Mouse (Mus musculus): ENCODE data around the gene Itga1.

Itga1 gene

DNA sequence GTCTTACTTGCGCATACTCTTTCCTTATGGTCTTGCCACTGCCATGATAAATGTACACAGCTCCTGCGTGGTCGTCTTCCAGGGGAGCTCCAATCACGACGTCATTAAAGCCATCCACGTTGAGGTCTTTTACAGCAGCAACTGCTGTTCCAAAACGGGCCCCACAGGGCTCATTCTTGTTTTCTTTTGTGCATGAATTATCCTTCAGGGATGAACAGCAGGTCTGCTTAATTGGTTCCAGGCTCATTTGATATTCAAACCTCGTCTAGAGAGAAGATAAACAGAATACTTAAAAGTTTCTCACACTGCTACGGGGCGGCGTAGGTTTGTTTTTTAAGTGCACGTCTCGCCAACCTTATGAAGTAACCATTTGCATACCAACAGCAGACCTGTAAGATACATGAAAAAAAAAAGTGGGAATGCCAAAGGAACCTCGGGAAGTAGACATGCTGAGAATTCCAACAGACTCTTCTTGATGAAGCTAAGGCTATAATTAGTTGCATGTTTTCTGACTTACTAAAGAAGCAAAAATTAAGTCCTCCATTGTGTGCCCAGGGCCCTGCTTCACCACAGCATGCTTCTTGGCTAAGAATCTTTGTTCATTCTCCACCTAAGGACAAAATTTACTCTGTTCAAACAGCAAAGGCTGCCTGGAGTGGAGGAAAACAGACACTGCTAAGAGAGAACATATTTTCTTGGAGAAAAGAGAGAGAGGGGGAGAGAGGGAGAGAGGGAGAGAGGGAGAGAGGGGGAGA, 109.3 kb downstream of the Itga1 start:
- no peak for DNase-seq (ENCODE audit: extremely low read depth, low read depth)

DNA sequence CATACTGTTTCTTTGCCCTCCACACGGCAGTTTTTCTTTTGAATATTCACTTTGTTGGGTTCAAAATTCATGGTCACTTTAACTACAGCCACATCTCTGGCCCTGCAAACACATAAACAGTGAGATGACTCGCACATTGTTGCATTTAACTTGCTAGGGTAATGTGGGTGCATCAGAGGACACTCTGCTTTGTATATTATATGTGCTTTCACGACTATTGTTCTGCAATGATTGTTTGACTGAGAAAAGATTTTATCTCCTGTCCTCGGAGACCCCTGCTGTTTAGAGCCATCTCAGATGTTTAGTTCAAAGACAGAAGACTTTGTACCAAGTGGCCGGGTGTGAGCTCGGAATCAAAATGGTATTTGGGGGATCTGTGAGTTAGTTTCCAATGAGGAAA, 114.1 kb downstream of the Itga1 start:
- DNase-seq (ENCODE audit: extremely low read depth, low read depth), result no peak

DNA sequence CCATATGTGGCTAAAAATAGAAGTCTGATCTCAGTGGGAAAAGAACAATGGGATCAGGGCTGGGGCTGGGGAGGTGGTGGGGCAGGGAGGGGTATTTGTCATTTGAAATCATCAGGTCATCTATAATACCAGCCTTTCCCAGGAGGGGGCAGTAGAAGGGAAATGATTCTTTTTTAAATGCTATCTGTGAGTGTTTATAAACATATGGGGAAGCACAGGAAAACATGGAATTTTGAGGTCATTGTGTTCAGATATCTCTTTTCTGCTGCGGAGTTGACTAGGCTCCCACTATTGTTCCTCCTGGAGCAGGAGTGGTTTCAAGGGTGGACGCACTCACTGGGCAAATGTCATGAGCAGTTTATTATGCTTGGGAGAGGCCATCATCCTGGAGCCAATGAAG, 114.6 kb downstream of the Itga1 start:
- DNase-seq (ENCODE audit: extremely low read depth, low read depth), result no peak

DNA sequence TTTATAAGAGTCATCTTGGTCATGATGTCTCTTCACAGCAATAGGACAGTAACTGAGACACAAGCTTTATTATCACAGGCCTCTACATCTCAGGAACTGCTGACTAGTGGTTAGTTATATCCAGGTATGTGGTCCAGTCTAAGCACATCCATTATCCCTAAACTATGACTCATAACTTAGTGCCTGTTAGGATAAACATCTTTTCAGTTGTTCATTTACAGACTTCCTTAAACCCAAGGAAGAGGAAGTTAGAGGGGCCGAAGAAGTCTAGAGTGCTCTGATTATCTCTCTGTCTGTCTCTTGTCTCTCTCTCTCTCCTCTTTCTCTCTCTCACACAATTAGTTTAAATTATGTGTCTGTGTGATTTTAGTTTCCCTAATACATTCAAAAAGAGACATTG, 117.1 kb downstream of the Itga1 start:
- peak; percentile 31 for DNase-seq (ENCODE audit: extremely low read depth, low read depth)

DNA sequence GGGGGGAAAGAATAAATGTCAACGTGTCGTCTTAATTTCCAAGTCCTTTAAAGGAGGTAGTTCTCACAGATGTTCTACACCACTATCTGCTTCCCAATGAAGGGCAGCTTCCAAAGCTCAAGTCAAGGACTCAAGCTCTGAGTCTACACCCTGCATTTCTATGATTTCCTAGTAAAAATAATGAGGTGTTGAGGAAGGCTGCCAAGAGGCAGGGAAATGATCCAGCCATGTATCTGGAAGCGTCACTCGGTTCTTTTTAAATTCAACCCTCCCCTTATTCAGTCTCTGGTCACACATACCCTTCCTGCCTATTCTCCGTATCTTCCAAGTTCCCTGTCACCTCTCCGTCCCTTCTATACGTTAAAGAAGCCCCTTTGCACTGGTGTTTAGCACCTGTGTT, 118.6 kb downstream of the Itga1 start:
- no peak for DNase-seq (ENCODE audit: extremely low read depth, low read depth)

DNA sequence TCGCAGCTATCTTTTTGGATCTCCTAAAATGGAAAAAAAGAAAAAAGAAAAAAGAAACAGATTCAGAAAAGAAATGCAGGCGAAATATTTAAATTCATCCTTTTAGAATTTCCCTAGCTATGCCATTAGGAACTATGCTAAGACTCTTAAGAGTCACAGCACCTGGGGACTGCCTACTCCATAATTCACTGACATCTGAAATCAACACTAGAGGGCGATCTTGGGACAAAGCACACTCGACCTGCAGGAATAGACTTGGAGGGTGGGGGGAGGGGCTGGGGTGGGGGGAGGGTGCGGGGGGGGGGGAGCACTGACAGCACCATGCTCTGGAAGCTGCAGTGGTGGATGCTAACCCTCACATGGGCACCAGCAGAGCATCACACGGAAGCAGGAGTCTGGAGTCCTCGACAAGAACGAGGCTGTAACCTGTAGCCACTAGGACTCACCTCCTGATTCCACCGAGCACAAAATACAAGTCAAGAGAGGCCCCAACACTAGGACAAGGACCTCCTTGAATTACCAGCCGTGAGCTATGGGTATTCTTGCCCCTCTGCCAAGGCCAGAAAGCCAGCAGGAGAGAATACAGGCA, 120.8 kb downstream of the Itga1 start:
- no peak for DNase-seq (ENCODE audit: extremely low read depth, low read depth)

DNA sequence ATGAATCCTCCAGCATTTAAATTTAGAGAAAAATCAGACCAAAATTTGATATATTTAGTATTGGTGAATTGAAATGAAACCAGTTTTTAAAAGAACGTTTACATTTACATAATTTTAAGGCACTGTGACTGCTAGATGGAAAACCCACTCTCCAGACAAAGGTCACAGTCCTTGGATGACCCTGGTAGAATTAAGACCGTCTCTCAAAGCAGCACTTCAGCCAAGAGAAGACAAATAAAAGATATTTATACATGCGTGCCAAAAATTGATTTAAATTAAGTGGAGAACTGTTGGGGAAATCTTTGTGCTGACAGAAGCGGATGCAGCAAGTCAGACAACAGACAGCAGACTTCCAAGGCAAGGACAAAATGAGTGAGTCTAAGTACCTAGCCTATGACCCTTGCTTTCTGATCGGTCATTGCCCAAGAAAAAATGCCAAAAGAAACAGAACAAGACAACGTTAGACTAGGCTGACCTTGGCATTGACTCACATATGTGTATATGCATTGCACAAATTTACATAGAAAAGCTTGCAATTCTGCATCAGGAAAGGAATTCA, 127.2 kb downstream of the Itga1 start:
- no peak for DNase-seq (ENCODE audit: extremely low read depth, low read depth)

DNA sequence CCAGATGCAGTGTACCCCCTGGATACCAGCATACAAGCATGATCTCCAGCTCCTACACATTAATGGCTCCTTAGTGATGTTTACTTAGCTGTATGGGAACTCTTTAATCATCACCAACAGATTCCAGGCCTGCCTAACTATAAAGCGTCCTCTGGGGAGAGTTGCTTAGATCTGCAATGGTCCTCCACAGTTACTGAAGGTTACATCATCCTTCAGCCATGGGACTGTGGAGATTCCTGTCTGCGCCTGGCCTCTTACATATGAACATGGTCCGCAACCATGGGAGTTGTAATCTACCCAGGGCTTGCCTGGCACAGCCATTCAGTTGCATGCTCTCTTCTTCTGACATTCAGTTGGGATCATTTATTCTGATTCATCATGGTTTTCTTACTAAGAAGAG, 129.9 kb downstream of the Itga1 start:
- DNase-seq (ENCODE audit: extremely low read depth, low read depth), result no peak

DNA sequence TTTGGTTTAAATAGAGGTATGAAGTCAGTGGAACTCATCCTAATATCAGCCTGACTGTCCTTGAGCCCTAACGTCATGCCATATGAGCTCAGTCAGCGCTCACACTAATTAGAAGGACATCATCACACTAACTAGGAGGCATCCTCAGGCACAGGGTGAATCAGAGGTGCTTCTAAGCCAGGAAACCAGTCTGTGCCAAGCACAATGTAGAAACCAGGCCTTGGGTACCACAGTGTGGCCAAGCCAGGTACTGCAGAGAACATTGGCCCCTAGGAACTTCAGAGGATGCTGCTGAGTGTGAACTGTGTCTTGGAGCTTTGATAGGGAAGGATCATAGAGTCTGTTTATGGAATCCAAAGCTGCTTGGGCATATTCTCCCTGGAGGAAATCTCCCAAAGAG, 137.5 kb downstream of the Itga1 start:
- DNase-seq (ENCODE audit: extremely low read depth, low read depth), result peak; percentile 22

DNA sequence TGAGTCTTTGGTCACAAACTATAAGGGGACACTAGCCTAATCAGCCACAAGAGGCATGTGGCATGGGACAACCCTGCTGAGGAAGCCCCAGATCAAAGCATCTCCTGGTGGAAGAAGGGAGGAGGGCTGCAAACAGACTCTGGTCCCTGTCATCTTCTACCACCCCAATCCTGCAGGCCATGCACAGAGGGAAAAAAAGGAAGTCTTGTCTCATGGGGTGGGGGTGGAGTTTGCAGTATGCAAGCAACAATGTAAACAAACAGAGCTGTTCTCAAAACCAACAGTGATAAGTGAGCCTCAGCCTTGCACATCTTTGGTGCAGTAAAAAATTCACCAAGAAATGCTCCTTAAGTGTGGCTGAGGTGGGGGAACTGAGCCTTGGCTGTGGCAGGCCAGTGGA, 147.2 kb downstream of the Itga1 start:
- DNase-seq (ENCODE audit: extremely low read depth, low read depth), result no peak

DNA sequence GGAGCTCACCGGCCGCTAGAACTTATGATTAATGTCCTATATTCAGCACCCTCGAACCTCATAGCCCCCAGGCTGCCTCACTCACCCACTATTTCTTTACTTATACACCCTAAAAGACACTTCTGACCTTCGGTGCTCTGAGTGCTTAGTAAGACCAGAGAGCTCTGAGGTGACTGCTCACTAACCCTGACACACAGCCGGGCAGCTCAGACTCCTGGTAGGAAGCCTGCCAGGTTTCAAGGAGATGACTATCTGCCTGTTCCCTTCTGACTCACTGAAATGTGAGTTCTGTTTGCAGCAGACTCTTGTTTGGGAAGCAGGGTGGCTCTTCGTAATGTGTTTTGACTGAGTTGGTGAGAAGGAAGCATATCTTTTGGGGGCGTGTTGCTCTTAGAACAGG, 168.2 kb downstream of the Itga1 start:
- no peak for DNase-seq (ENCODE audit: extremely low read depth, low read depth)

DNA sequence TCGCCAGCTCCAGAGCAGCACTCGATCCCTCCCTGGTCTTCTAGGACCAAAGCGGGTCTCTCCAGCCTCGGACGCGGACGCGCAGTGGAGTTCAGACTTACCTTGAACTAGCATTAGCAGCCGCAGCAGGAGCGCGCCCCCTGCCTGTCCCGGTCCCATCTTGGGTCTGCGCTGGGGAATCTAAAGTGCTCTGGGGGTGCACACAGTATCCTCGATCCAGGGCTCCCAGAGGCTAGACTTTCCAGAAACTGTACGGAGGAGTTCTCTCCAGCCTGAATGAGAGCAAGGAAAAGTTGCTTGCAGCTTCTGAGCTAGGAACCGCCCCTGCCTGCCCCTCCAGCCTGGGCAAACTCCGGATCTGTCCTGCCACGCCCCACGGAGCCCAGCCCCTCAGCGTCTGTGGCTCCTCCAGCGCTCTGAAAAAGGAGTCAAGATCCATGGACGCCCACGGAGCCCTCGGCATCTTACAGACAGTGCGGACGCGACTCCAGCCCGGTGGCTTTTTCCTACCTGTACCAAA, 169.9 kb downstream of the Itga1 start, which contains the start of gene Itga2:
Gene Itga2, minus strand, starts transcription at position 326 of the 520 bp plus-strand sequence.
- no peak for DNase-seq (ENCODE audit: extremely low read depth, low read depth)

DNA sequence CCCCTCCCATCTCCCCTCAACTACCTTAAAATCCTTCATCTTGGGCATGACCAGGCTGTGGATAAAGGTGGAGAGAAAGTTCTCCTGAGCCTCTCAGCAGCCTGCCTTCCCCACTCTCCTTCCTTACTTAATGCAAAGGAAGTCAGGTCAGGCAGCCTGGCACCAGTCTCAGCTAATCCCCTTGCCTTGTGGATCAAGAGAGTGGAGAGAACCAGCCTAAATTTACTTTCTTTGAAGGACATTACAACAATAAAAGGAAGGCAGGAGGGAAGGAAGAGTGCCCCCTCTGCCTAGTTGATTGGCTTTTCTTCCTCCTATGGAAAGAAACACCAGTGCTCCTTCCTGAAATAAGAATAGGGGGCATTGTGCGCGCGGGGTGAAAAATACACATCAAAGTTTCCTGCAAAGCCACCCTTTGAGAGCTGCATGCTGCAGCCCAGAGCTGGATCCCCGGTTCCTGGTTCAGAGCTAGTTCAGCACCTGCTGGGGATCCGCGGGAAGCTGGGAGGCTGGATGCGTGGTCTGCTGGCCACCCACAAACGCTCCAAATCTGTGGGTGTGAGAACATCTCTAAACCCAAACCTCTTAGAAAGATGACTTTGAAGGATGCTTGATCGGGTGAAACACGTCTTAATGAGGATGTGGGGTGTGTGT, 170.6 kb downstream of the Itga1 start:
- DNase-seq (ENCODE audit: extremely low read depth, low read depth), result no peak

DNA sequence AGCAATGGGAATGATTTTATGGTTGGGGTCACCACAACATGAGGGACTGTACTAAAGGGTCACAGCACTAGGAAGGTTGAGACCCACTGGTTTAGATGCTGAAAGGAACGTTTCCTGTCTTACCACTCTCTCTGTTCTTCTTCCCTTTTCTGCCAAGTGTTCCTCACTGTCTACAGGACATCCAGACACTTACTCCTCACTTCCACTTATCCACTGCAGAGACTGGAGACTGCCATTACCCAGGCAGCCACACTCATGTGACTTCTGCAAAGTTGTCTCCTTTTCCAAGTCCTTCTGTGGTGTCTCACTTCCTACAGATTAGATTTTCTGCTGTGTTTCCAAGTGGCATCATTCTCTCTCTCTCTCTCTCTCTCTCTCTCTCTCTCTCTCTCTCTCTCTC, 177.0 kb downstream of the Itga1 start:
- DNase-seq (ENCODE audit: extremely low read depth, low read depth), result no peak

DNA sequence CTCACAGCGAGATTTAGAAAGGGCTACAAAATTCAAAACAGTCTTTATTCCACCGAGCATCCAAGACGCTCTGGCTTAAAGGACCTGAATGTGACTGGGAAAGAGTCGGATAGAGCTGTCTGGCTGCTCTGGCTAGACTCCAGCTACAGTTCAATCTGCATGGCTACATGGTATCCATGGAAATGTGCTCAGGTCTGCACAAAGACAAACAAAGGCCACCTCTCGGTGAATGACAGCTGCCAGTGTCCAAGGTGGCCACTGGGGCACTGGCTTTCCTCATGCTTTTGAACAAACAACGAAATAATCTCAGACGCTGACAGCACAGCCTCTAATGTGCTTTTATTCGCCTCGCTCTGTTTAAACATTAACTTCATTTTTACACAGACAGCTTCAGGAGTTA, 178.4 kb downstream of the Itga1 start:
- DNase-seq (ENCODE audit: extremely low read depth, low read depth), result no peak

DNA sequence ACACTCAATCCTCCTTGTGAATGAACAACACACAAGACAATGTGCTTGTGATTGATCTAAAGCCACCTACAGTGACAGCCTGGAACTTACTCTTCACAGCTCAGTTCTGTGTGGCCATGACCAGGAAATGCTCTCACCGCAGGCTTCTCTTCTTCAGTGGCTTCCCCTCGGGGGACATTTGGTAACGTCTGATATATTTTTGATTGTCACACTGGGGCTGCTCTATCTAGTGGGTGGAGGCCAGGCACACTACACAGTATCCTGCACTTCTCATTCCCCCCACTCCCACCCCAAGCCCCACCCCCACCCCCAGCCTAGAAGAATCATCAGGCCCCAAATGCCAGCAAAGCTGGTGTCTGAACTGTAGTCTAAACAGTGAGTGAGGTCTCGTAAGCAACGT, 186.0 kb downstream of the Itga1 start:
- no peak for DNase-seq (ENCODE audit: extremely low read depth, low read depth)

DNA sequence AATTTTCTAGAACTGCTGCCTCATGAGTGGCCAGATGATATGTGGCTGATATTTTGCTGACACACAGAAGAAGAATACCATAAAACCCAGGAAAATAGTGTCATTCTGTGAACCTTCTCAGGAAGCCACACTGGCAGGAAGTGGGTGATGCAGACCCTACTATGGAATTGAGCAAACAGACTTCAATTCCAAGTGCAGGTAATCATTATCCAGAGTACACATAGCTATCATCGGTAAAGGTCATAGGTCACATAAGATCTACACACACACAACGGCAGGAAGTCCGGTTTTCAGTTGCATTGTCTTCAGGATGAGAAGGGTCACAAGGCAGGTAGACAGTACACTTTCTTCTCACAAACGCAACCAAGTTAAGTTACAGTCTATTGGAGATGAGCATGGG, 186.8 kb downstream of the Itga1 start:
- DNase-seq (ENCODE audit: extremely low read depth, low read depth), result no peak

DNA sequence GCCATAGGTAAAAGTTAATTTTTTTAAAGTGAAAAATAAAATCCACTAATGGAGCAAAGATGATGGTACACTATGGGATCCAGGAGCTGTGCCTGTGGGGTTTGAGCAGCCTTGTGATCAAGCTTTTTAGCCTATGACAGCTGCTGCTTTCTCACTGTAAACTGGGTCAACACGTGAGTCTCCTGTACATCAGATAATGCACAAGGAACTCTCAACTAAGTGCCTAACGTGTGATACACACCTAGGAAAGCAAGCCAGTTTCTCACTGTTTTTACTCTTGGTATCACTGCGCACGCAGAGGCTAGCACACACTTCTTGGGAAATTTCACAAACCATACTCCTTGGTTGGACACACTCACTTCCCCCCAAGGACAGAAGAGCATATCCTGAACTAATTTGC, 187.2 kb downstream of the Itga1 start:
- DNase-seq (ENCODE audit: extremely low read depth, low read depth), result no peak

DNA sequence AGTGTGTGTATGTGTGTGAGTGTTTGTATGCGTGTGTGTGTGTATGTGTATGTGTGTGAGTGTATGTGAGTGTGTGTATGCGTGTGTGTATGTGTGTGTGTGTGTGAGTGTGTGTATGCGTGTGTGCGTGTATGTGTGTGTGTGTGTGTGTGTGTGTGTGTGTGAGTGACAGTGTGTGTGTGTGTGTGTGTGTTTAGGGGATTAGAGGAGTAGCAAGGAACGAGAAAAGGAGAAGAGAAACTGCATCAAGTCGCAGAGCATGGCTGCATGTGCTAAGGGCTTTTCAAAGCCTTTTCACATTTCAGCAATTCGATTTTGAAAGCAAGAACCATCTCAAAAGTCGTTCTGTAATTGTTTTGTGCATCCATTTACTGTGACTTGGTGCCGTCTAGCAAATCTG, 191.1 kb downstream of the Itga1 start:
- no peak for DNase-seq (ENCODE audit: extremely low read depth, low read depth)

DNA sequence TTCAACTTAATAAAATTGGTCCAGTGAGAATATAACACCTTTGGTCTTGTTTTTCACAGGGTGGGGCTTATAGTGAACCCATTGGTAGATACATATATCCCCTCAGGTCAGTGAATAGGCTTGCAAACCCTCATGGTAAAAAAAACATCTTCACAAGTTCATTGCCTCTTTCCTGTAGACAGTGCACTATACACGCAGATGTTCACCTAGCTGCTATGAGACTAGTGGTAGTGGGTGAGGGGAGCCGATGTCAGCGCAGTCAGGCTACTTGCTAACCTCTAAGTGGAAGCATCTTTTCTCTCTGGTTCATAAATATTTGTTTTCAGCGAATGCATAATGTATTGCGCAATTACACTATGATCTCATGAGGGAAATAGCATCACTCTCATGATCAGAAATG, 192.2 kb downstream of the Itga1 start:
- no peak for DNase-seq (ENCODE audit: extremely low read depth, low read depth)

DNA sequence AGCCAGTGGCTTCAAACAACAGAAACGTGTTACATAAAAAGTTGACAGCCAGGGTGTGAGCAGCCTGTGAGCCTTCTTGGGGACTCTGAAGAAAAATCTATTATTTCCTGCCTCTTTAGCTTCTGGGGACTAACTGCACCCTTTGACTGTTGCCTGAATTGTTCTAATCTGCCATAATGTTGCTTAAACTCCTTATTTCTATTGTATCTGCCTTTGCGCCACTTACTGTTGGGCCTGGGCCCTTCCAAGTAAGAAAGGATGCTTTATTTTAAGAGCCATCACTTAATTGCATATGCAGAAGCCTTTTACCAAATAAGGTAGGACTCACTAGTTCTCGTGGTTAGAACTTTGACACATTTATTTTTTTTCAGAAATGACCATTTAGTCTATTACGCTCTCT, 193.9 kb downstream of the Itga1 start:
- DNase-seq (ENCODE audit: extremely low read depth, low read depth), result no peak
